Mouse (Mus musculus) limb, embryonic 10.5 days (tissue): ENCODE measurements around the gene Golga3. TPM values are rescaled to one million over a fixed set of nuclear protein-coding genes. Genes with fewer than 3 reads are reported as not detected.
A peak's percentile ranks its signal among the peaks of the same experiment; 100 is the strongest.

Source experiments
- DNase-seq: peaks from one replicate; pipeline ENCODE4 v3.0.0-alpha.2; 2017; ENCODE audit warnings: low spot score
- H3K27ac ChIP-seq: fragments of 300-500 bp; sonication (generic); 2 replicates; pipeline ENCODE4 v1.5.1; 2016; ENCODE audit warnings: mild to moderate bottlenecking
- H3K27me3 ChIP-seq: fragments of 300-500 bp; sonication (generic); 2 replicates; pipeline ENCODE4 v1.6.1; 2016; ENCODE audit warnings: low read depth, mild to moderate bottlenecking; ENCODE audit not compliant: poor library complexity, severe bottlenecking
- H3K36me3 ChIP-seq: fragments of 300-500 bp; sonication (generic); 2 replicates; pipeline ENCODE4 v1.6.1; 2016; ENCODE audit warnings: mild to moderate bottlenecking, moderate library complexity
- H3K4me1 ChIP-seq: fragments of 300-500 bp; sonication (generic); 2 replicates; pipeline ENCODE4 v1.6.1; 2016
- H3K4me3 ChIP-seq: fragments of 300-500 bp; sonication (generic); 2 replicates; pipeline ENCODE4 v1.5.1; 2016; ENCODE audit warnings: mild to moderate bottlenecking, moderate library complexity
- H3K9me3 ChIP-seq: fragments of 300-500 bp; sonication (generic); replicated peaks from 2 replicates; pipeline ENCODE4 v1.6.1; 2016; ENCODE audit warnings: mild to moderate bottlenecking
- WGBS: fragments of 180-500 bp; shearing (Covaris S2); methylation state at CpG from one replicate; pipeline ENCODE4 v1.1.7; 2016; 5-methylcytosine and 5-hydroxymethylcytosine counted together
- polyA plus RNA-seq: library from polyadenylated mRNA; unstranded; fragments of >200 nt; fragmentation: Nextera tagmentation; extraction: Ambion mirVana; gene quantifications from 2 replicates; pipeline ENCODE4 v1.2.1, GENCODE M21; 2016

Gene Golga3
- polyA plus RNA-seq, 1 experiment from 2014 or later: 23.1 TPM

DNA sequence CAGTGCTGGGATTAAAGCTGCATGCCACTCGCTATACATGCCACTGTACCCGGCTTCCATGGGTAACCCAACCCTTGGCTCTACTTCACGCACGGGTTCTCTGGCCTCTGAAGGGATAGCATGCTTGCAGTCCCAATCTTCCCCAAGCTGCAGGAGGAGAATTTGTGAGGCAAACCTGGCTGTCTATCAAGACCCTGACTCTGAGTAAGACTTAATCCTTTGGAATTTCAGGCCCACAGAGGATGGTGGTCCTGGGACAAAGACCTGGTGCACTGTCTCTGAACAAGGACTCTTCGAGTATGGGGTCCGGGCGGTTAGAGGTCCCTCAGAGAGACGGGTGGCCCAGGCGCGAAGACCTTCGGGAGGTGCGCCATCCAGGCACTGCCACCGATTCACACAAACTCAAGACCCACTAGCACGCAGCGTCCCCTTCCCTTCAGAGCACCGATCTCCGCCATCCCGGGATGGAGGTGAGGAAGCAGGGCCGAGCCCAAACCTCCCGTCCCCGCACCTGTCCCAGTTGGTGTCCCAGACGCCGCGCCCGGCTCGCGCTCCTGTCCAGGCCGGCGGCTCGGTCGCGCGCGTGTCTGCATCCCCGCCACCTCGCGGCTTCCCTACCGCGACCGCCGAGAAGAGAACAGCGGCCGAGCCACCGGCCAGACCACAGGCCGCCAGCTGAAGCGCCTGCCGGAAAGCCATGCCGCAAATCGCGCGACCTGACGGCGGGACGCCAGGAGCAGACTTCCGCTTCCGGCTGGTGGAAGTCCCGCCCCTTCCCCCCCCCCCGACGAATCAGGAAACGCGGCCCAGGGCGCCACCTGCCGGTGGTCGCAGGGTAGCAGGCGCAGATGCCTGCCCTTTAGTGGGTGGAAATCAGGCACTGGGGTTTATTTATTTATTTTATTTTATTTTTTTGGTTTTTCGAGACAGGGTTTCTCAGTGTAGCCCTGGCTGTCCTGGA, 92.9 kb downstream of the Golga3 start, which contains the start of gene Pgam5:
Pgam5 (minus strand) TSS at position 773 of the 961 bp plus-strand sequence.
- Histone ChIP-seq H3K4me1 (peaks cover 10% of the 10 kb centered on the region), H3K27ac (peak within 1 kb of the TSS; percentile 92), H3K36me3 (peaks cover 36% of the 10 kb centered on the region), H3K4me3 (peak within 1 kb of the TSS; percentile 99), H3K9me3 (no peaks in the 10 kb centered on the region), H3K27me3 (no peaks in the 10 kb centered on the region)
- peak; percentile 99 for DNase-seq
- WGBS: under 1% methylated on average over 66 of the region's 66 CpGs

DNA sequence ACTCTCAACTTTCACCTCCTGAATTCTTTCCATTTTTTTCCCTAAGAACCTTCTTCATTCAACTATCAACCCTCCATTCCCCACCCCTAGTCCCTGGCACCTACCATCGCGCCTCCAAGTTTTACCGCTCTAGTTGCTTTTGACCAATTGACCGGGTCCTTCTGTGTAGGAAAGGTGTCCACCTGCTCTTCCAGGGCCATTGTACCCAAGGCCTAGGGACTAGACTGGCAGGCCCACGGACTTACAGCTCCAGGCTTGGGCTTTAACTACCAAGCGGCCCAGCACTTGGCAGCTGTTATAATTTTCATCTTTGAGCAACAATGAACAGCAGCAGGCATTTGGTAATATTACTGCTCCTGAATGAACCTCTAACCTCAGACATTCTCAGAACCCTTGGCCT, 93.7 kb downstream of the Golga3 start:
- no peak for DNase-seq
- H3K9me3 ChIP-seq: no peaks in the 10 kb centered on the region
- peaks cover 27% of the 10 kb centered on the region for H3K36me3 ChIP-seq
- H3K4me3 ChIP-seq: no peak overlapping the region
- no peaks in the 10 kb centered on the region for H3K27me3 ChIP-seq
- H3K4me1 ChIP-seq: peaks cover 10% of the 10 kb centered on the region
- 91% methylated on average over 6 of the region's 6 CpGs for WGBS
- no peak overlapping the region for H3K27ac ChIP-seq

DNA sequence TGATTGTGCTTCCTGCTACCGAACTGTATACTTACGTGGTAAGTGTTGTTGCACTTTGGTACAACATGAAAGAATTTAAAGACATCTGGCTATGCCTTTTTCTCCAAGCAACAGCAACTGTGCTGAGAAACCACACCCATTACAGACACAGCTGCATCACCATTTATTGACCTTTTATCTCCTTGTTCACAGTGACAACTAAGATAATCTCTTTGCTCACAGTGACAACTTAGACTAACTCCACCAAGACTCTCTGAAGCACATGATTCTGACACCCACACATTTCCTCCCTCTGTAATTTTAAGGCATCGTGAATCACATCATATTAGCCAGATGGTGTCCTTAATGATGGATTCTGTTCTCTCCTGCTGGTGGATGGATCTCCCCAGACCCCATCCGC, 97.6 kb downstream of the Golga3 start:
- no peak overlapping the region for H3K27ac ChIP-seq
- peaks cover under 1% of the 10 kb centered on the region; the same call in 1 of the 2 replicates for H3K4me1 ChIP-seq
- no peaks in the 10 kb centered on the region for H3K36me3 ChIP-seq
- WGBS: 87% methylated on average over 4 of the region's 4 CpGs
- H3K27me3 ChIP-seq: no peaks in the 10 kb centered on the region
- H3K4me3 ChIP-seq: no peak overlapping the region
- DNase-seq: no peak
- no peaks in the 10 kb centered on the region for H3K9me3 ChIP-seq

DNA sequence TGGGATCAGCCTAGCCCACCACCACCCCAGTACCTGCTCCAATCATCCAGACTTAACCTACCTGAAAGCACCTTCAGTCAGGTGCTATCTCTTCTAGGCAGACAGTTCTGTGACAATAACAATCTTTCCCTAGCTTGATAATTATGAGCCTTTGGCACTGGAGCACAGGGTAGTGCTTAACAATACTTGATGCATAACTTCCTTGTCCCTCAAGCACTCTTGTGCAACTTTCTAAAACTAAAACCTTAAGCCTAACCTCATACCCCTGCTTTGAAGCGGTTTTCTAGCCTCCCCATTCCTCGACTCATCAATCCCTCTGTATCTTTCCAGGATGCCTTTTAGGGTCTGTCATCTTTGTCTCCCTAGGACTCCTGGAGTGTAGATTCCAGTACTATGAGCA, 98.3 kb downstream of the Golga3 start:
- H3K4me3 ChIP-seq: no peak overlapping the region
- H3K4me1 ChIP-seq: no peaks in the 10 kb centered on the region
- H3K27ac ChIP-seq: no peak overlapping the region
- H3K27me3 ChIP-seq: no peaks in the 10 kb centered on the region
- no peak for DNase-seq
- WGBS: 78% methylated on average over 2 of the region's 2 CpGs
- no peaks in the 10 kb centered on the region for H3K36me3 ChIP-seq
- H3K9me3 ChIP-seq: no peaks in the 10 kb centered on the region

Other genes starting within 250 kb of the Golga3 start
- gene Zfp932, start 180.2 kb upstream of the Golga3 start, polyA plus RNA-seq: 20.9 and 24.6 TPM in 2 replicates
- 5.6 and 7.0 TPM in 2 replicates for gene Gm17655, start 104.2 kb upstream of the Golga3 start, polyA plus RNA-seq
- gene Gm35315, start 82.3 kb upstream of the Golga3 start, polyA plus RNA-seq: 1.9 and 2.0 TPM in 2 replicates
- gene Plcxd1, start 76.7 kb upstream of the Golga3 start, polyA plus RNA-seq: 1.8 and 2.1 TPM in 2 replicates
- 34.3 and 35.3 TPM in 2 replicates for gene Gtpbp6, start 68.5 kb upstream of the Golga3 start, polyA plus RNA-seq
- 4.4 and 5.2 TPM in 2 replicates for gene Zfp605, start 66.6 kb upstream of the Golga3 start, polyA plus RNA-seq
- gene Chfr, start 40.9 kb upstream of the Golga3 start, polyA plus RNA-seq: 30.4 and 31.4 TPM in 2 replicates
- 32.9 and 38.7 TPM in 2 replicates for gene Ankle2, start 54.3 kb downstream of the Golga3 start, polyA plus RNA-seq
- 103 and 105 TPM in 2 replicates for gene Pgam5, start 93.2 kb downstream of the Golga3 start, polyA plus RNA-seq
- 9.2 and 10.0 TPM in 2 replicates for gene Pxmp2, start 109.5 kb downstream of the Golga3 start, polyA plus RNA-seq
- 56.1 and 56.5 TPM in 2 replicates for gene Pole, start 109.6 kb downstream of the Golga3 start, polyA plus RNA-seq
- 0.39 and 0.66 TPM in 2 replicates for gene P2rx2, start 166.5 kb downstream of the Golga3 start, polyA plus RNA-seq
- gene Lrcol1, start 168.0 kb downstream of the Golga3 start, polyA plus RNA-seq: not detected in 2 replicates